Mouse (Mus musculus) left cerebral cortex, adult 18-20 months (tissue): ENCODE measurements around the gene Pcdh15. TPM values are rescaled to one million over a fixed set of nuclear protein-coding genes. Genes with fewer than 3 reads are reported as not detected.

ENCODE experiments used
- DNase-seq, 2 experiments: peaks; one replicate each; pipeline ENCODE4 v3.0.0; 2021 to 2022; ENCODE audit warnings: low spot score in 2 of 2, mixed read lengths in 1 of 2
- total RNA-seq, 2 experiments: library from RNA; stranded (reverse); gene quantifications; 2 replicates each; pipeline ENCODE4 v1.2.3; 2021

The Pcdh15 gene
- total RNA-seq, 2 experiments from 2014 or later = 23.6 to 24.2 TPM

- DNase-seq = no peak
Observed at GRCm38 (mm10) chr10:73931996-73932679, 833.0 kb downstream of the Pcdh15 start.

GRCm38 (mm10) chr10:73936121-73936520 is 837.0 kb downstream of the Pcdh15 start:
- DNase-seq = no peak

- no peak for DNase-seq
Observed at GRCm38 (mm10) chr10:73938989-73939388, 839.8 kb downstream of the Pcdh15 start.

- DNase-seq = no peak
Observed at GRCm38 (mm10) chr10:73947799-73948198, 848.7 kb downstream of the Pcdh15 start.

GRCm38 (mm10) chr10:73953362-73953761 is 854.2 kb downstream of the Pcdh15 start:
- no peak for DNase-seq

- no peak for DNase-seq
Observed at GRCm38 (mm10) chr10:73984057-73984456, 884.9 kb downstream of the Pcdh15 start.

GRCm38 (mm10) chr10:74008836-74009235 is 909.7 kb downstream of the Pcdh15 start:
- no peak for DNase-seq

GRCm38 (mm10) chr10:74023091-74023490 is 923.9 kb downstream of the Pcdh15 start:
- no peak for DNase-seq

- DNase-seq = peak; percentile 35 to 44
Observed at GRCm38 (mm10) chr10:74053059-74053458, 953.9 kb downstream of the Pcdh15 start.

- DNase-seq = no peak
Observed at GRCm38 (mm10) chr10:74086653-74087052, 987.5 kb downstream of the Pcdh15 start.

GRCm38 (mm10) chr10:74098296-74098695 is 999.2 kb downstream of the Pcdh15 start:
- no peak for DNase-seq

- no peak for DNase-seq
Observed at GRCm38 (mm10) chr10:74114107-74114506, 1015.0 kb downstream of the Pcdh15 start.

GRCm38 (mm10) chr10:74116817-74117216 is 1017.7 kb downstream of the Pcdh15 start:
- no peak for DNase-seq

GRCm38 (mm10) chr10:74123421-74123820 is 1024.3 kb downstream of the Pcdh15 start:
- no peak for DNase-seq

- DNase-seq = no peak
Observed at GRCm38 (mm10) chr10:74129192-74129591, 1030.0 kb downstream of the Pcdh15 start.

GRCm38 (mm10) chr10:74129665-74130064 is 1030.5 kb downstream of the Pcdh15 start:
- DNase-seq = no peak

- no peak for DNase-seq
Observed at GRCm38 (mm10) chr10:74130805-74131204, 1031.7 kb downstream of the Pcdh15 start.

- peak in 1 of 2 experiments; percentile 7 for DNase-seq
Observed at GRCm38 (mm10) chr10:74147966-74148365, 1048.8 kb downstream of the Pcdh15 start.

GRCm38 (mm10) chr10:74181921-74182320 is 1082.8 kb downstream of the Pcdh15 start:
- no peak for DNase-seq

GRCm38 (mm10) chr10:74203650-74204049 is 1104.5 kb downstream of the Pcdh15 start:
- DNase-seq = peak; percentile 20 to 64

- no peak for DNase-seq
Observed at GRCm38 (mm10) chr10:74217268-74217667, 1118.1 kb downstream of the Pcdh15 start.

GRCm38 (mm10) chr10:74220439-74220838 is 1121.3 kb downstream of the Pcdh15 start:
- DNase-seq = no peak

GRCm38 (mm10) chr10:74257716-74258446 is 1158.7 kb downstream of the Pcdh15 start:
- DNase-seq = no peak
